Mouse (Mus musculus) liver, embryonic 14.5 days (tissue): ENCODE results near the gene Ccr1l1.

Experiments used
- CTCF ChIP-seq: IDR thresholded peaks from 2 replicates; pipeline ENCODE4 v1.5.1; 2016; ENCODE audit warnings: antibody characterized with exemption, low read depth, control low read depth
- EP300 ChIP-seq: IDR thresholded peaks from 2 replicates; pipeline ENCODE4 v1.6.1; 2016; ENCODE audit warnings: antibody characterized with exemption, low read depth

- TF ChIP-seq CTCF (no peak), EP300 (no peak)
Observed at GRCm38 (mm10) chr9:123982720-123983119, 4.5 kb upstream of the Ccr1l1 start.
